Mouse (Mus musculus) olfactory bulb, adult 2 months (tissue): ENCODE data around the gene Spp2. TPM values are rescaled to one million over a fixed set of nuclear protein-coding genes. Genes with fewer than 3 reads are reported as not detected.

Source experiments
- H3K27ac ChIP-seq: fragments of 200-500 bp; 2 replicates; pipeline ENCODE4 v1.5.1; 2012; ENCODE audit warnings: low read depth, low read length; ENCODE audit not compliant: insufficient read depth
- H3K4me1 ChIP-seq: fragments of 200-500 bp; 2 replicates; pipeline ENCODE4 v1.6.1; 2012; ENCODE audit warnings: low read length; ENCODE audit not compliant: control insufficient read depth, insufficient read depth
- H3K4me3 ChIP-seq: fragments of 200-500 bp; 2 replicates; pipeline ENCODE4 v1.5.1; 2012; ENCODE audit warnings: mild to moderate bottlenecking, low read depth, low read length, moderate library complexity; ENCODE audit not compliant: insufficient read depth
- CTCF ChIP-seq: fragments of 200-500 bp; IDR thresholded peaks from 2 replicates; pipeline ENCODE4 v1.5.1; 2012; ENCODE audit warnings: low read depth, mild to moderate bottlenecking, low read length, moderate library complexity; ENCODE audit not compliant: insufficient read depth
- POLR2A ChIP-seq: fragments of 200-500 bp; IDR thresholded peaks from 2 replicates; pipeline ENCODE4 v1.6.1; 2012; ENCODE audit warnings: mild to moderate bottlenecking, low read depth, low read length, moderate library complexity; ENCODE audit not compliant: insufficient read depth
- WGBS: fragments of 180-500 bp; shearing (Covaris S2); methylation state at CpG from one replicate; pipeline ENCODE4 v1.1.7; 2018; 5-methylcytosine and 5-hydroxymethylcytosine counted together
- polyA plus RNA-seq: library from polyadenylated mRNA; stranded (reverse); fragments of >200 nt; gene quantifications from 2 replicates; pipeline ENCODE4 v1.2.4, GENCODE M21; 2012; ENCODE audit warnings: low replicate concordance; ENCODE audit not compliant: missing spikeins, insufficient read depth, insufficient read length

Spp2 gene
- polyA plus RNA-seq, 1 experiment: not detected

GRCm38 (mm10) chr1:88429413-88429812 is 22.7 kb downstream of the Spp2 start:
- WGBS: 60% methylated on average over 1 of the region's 1 CpGs
- no peaks in the 10 kb centered on the region for H3K4me1 ChIP-seq
- H3K27ac ChIP-seq: no peak overlapping the region
- TF ChIP-seq CTCF (no peak), POLR2A (no peak)
- no peak overlapping the region for H3K4me3 ChIP-seq

GRCm38 (mm10) chr1:88431262-88431661 is 24.5 kb downstream of the Spp2 start:
- TF ChIP-seq POLR2A (no peak), CTCF (no peak)
- WGBS: 91% methylated on average over 4 of the region's 4 CpGs
- H3K4me3 ChIP-seq: no peak overlapping the region

GRCm38 (mm10) chr1:88432601-88433000 is 25.8 kb downstream of the Spp2 start:
- Histone ChIP-seq H3K4me1 (no peaks in the 10 kb centered on the region), H3K27ac (no peak overlapping the region), H3K4me3 (no peak overlapping the region)
- TF ChIP-seq POLR2A (no peak), CTCF (no peak)
- WGBS: 69% methylated on average over 3 of the region's 3 CpGs

More at GRCm38 (mm10) chr1:88431262-88431661, 24.5 kb downstream of the Spp2 start:
- Histone ChIP-seq H3K27ac (no peak overlapping the region), H3K4me1 (no peaks in the 10 kb centered on the region)

- 67% methylated on average over 6 of the region's 6 CpGs for WGBS
- no peak for TF ChIP-seq CTCF
- Histone ChIP-seq H3K4me1 (no peaks in the 10 kb centered on the region), H3K27ac (no peak overlapping the region), H3K4me3 (no peak overlapping the region)
Measured at GRCm38 (mm10) chr1:88433096-88433883, 26.5 kb downstream of the Spp2 start.

GRCm38 (mm10) chr1:88434057-88434456 is 27.3 kb downstream of the Spp2 start:
- Histone ChIP-seq H3K4me3 (no peak overlapping the region), H3K4me1 (no peaks in the 10 kb centered on the region), H3K27ac (no peak overlapping the region)
- no peak for TF ChIP-seq POLR2A
- TF ChIP-seq CTCF: no peak
- 79% methylated on average over 4 of the region's 4 CpGs for WGBS

GRCm38 (mm10) chr1:88437206-88438126 is 30.7 kb downstream of the Spp2 start:
- no peaks in the 10 kb centered on the region for H3K4me1 ChIP-seq
- 79% methylated on average over 9 of the region's 9 CpGs for WGBS
- no peak for TF ChIP-seq POLR2A
- no peak for TF ChIP-seq CTCF
- no peak overlapping the region for H3K27ac ChIP-seq
- no peak overlapping the region for H3K4me3 ChIP-seq

- Histone ChIP-seq H3K4me1 (no peaks in the 10 kb centered on the region), H3K27ac (no peak overlapping the region), H3K4me3 (no peak overlapping the region)
- TF ChIP-seq POLR2A (no peak), CTCF (no peak)
- 70% methylated on average over 4 of the region's 4 CpGs for WGBS
Measured at GRCm38 (mm10) chr1:88443383-88443782, 36.6 kb downstream of the Spp2 start.

GRCm38 (mm10) chr1:88445400-88445799 is 38.6 kb downstream of the Spp2 start:
- WGBS: 78% methylated on average over 4 of the region's 4 CpGs
- Histone ChIP-seq H3K27ac (no peak overlapping the region), H3K4me3 (no peak overlapping the region), H3K4me1 (no peaks in the 10 kb centered on the region)
- TF ChIP-seq CTCF: no peak
- TF ChIP-seq POLR2A: no peak

GRCm38 (mm10) chr1:88446270-88447030 is 39.7 kb downstream of the Spp2 start:
- TF ChIP-seq CTCF: no peak
- no peak for TF ChIP-seq POLR2A
- H3K27ac ChIP-seq: no peak overlapping the region
- 41% methylated on average over 16 of the region's 16 CpGs for WGBS
- H3K4me3 ChIP-seq: no peak overlapping the region
- H3K4me1 ChIP-seq: no peaks in the 10 kb centered on the region
